Mouse (Mus musculus) hindbrain, embryonic 13.5 days (tissue): ENCODE results near the gene Aff3. TPM values are rescaled to one million over a fixed set of nuclear protein-coding genes. Genes with fewer than 3 reads are reported as not detected.

Experiments used
- ATAC-seq: fragments of 200-750 bp; cut with Nextera tagmentation; 2 replicates; pipeline ENCODE4 v1.8.0; 2017; ENCODE audit warnings: moderate TSS enrichment; ENCODE audit not compliant: low FRiP score
- H3K27ac ChIP-seq: fragments of 300-500 bp; sonication (generic); 2 replicates; pipeline ENCODE4 v1.5.1; 2015; ENCODE audit warnings: inconsistent platforms, mild to moderate bottlenecking, moderate library complexity
- H3K27me3 ChIP-seq: fragments of 300-500 bp; sonication (generic); 2 replicates; pipeline ENCODE4 v1.6.1; 2015; ENCODE audit warnings: mild to moderate bottlenecking, inconsistent platforms
- H3K36me3 ChIP-seq: fragments of 300-500 bp; sonication (generic); 2 replicates; pipeline ENCODE4 v1.6.1; 2015; ENCODE audit warnings: mild to moderate bottlenecking, inconsistent platforms
- H3K4me1 ChIP-seq: fragments of 300-500 bp; sonication (generic); replicated peaks from 2 replicates; pipeline ENCODE4 v1.6.1; 2015; ENCODE audit warnings: inconsistent platforms
- H3K4me2 ChIP-seq: fragments of 300-500 bp; sonication (generic); 2 replicates; pipeline ENCODE4 v1.6.1; 2015; ENCODE audit warnings: inconsistent platforms, mild to moderate bottlenecking, moderate library complexity
- H3K4me3 ChIP-seq: fragments of 300-500 bp; sonication (generic); 2 replicates; pipeline ENCODE4 v1.5.1; 2015; ENCODE audit warnings: mild to moderate bottlenecking, inconsistent platforms
- H3K9ac ChIP-seq: fragments of 300-500 bp; sonication (generic); 2 replicates; pipeline ENCODE4 v1.6.1; 2015; ENCODE audit warnings: mild to moderate bottlenecking, inconsistent platforms
- H3K9me3 ChIP-seq: fragments of 300-500 bp; sonication (generic); 2 replicates; pipeline ENCODE4 v1.6.1; 2016; ENCODE audit warnings: inconsistent platforms
- WGBS: fragments of 180-500 bp; shearing (Covaris S2); methylation state at CpG from one replicate; pipeline ENCODE4 v1.1.7; 2015; 5-methylcytosine and 5-hydroxymethylcytosine counted together
- polyA plus RNA-seq: library from polyadenylated mRNA; unstranded; fragments of >200 nt; fragmentation: Nextera tagmentation; extraction: Ambion mirVana; gene quantifications from 2 replicates; pipeline ENCODE4 v1.2.1, GENCODE M21; 2015

The Aff3 gene
- polyA plus RNA-seq, 1 experiment from 2014 or later, result 19.0 TPM

DNA sequence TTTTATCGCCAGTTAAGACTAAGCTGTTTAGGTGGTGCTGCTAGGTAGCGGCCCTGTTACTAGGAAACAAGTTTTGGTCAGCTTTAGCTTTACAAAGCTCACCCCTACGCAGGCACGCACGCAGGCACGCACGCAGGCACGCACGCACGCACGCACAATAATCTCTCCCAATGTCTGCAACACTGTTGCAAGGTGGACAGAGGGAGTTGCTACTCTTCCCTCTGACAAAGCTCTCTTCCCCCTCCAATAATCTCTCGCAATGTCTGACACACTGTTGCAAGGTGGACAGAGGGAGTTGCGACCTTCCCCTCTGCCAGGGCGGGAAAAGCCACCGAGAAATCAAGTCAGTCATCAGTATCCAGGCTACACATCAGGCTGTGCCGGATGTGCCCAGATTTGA, 425.2 kb downstream of the Aff3 start:
- peaks cover 11% of the 10 kb centered on the region for H3K4me1 ChIP-seq
- no peaks in the 10 kb centered on the region for H3K9me3 ChIP-seq
- H3K36me3 ChIP-seq, result no peaks in the 10 kb centered on the region
- no peak for ATAC-seq
- 94% methylated on average over 16 of the region's 16 CpGs for WGBS
- no peaks in the 10 kb centered on the region for H3K27me3 ChIP-seq
- H3K27ac ChIP-seq, result no peak overlapping the region
- H3K4me2 ChIP-seq, result no peak overlapping the region
- H3K9ac ChIP-seq, result no peak overlapping the region
- H3K4me3 ChIP-seq, result no peak overlapping the region

DNA sequence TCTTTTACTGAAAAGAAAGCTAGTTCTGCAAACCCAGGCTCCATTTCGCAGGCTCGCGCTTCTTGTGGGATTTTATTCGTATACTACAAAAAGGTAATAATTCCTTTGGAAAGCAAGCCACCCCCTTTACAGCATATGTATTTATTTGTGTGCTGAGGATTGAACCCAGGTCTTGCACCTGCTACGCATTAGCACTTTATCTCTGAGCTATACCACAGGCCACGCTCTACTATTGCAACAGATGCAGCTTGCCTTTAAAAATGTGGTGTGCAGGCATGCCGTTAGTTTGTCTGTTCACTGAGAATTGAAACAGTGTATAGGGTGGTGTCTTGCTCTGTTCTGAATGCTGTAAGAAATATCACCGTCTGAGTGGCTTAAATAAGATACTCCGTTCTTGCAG, 426.9 kb downstream of the Aff3 start:
- no peak overlapping the region for H3K4me3 ChIP-seq
- WGBS, result 90% methylated on average over 9 of the region's 9 CpGs
- H3K27me3 ChIP-seq, result no peaks in the 10 kb centered on the region
- H3K4me1 ChIP-seq, result peaks cover 11% of the 10 kb centered on the region
- no peak overlapping the region for H3K4me2 ChIP-seq
- no peak for ATAC-seq
- no peaks in the 10 kb centered on the region for H3K36me3 ChIP-seq
- no peak overlapping the region for H3K9ac ChIP-seq
- peak overlapping the region; percentile 73 for H3K27ac ChIP-seq
- H3K9me3 ChIP-seq, result no peaks in the 10 kb centered on the region

DNA sequence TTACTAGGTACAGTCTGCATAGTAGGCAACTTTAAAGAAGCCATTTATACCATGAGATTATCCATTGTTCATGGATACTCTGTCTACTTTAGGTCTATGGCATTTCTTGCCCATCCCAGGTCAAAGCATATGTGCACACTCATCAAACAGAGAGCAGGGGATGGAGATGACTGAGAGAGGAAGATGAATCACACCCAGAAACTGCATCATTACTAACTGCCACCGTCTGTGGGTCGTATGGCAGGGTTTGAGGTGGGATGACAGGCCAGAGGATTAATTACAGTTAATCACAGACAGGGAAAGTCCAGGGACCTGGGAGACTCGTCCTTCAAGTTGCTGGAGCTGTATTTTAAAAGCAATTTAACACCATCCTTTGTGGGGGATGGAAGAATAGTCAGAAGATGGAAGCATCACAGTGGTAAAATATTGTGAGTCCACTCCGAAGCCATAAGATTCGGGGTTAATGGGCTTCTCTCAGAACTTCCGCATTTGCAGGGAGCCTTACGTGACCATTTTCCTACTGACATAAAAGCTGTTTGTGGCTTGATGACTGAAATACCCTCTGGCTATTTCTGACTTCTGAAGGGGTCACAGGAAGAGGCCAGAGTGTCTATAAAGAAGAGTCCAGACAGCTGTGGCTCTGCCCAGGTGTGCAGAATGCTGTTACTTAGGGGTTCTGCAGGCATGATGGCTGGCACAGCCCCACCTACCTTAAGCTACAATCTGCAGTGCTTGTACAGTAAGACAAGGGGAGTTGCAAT, 427.5 kb downstream of the Aff3 start:
- Histone ChIP-seq H3K27me3 (no peaks in the 10 kb centered on the region), H3K4me3 (no peak overlapping the region), H3K36me3 (no peaks in the 10 kb centered on the region), H3K4me2 (no peak overlapping the region), H3K9me3 (no peaks in the 10 kb centered on the region), H3K27ac (peak overlapping the region; percentile 73), H3K9ac (no peak overlapping the region), H3K4me1 (peaks cover 11% of the 10 kb centered on the region)
- no peak for ATAC-seq
- WGBS, result 63% methylated on average over 7 of the region's 7 CpGs

DNA sequence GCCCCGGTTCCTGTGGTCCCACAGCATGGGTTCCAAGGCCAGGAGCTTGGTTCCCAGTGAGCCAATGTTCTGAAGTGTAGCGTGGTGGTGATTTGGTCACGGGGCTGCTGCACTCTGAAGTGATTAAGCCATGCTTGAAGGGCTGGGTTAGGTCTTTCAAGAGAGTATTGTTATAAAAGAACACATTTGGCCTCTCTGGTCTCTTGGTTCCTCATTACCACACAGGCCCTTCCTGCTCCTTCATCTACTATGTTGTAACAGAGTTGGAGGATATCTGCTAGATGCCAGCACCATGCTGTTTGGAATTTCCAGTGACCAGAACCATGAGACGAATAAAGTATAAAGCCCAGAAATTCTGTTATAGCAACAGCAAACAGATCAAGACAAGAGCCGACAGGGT, 431.6 kb downstream of the Aff3 start:
- Histone ChIP-seq H3K9me3 (peaks cover 2% of the 10 kb centered on the region; the same call in 1 of the 2 replicates), H3K9ac (no peak overlapping the region), H3K4me3 (no peak overlapping the region), H3K27me3 (no peaks in the 10 kb centered on the region), H3K36me3 (peaks cover 7% of the 10 kb centered on the region; the same call in 1 of the 2 replicates), H3K27ac (no peak overlapping the region), H3K4me1 (peaks cover 11% of the 10 kb centered on the region), H3K4me2 (no peak overlapping the region)
- no peak for ATAC-seq
- WGBS, result 89% methylated on average over 5 of the region's 5 CpGs

DNA sequence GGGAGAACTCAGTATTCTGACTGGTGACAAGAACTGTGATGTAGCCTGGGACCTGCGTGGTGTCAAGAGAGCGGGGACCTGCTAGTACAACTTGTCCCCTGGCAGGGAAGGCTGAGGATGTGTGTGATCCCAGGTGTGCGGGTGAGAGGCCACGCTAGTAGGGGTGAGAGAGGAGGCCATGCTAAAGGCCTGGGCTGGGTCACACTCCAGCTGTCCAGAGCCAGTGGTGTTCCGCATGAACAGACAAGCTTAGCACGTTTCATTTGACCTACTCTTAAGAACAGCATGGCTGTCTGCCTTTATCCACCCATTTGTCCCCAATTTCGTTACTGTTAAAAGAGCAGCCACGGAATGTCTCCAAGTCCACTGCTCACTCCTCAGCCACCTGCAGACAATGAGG, 434.7 kb downstream of the Aff3 start:
- Histone ChIP-seq H3K4me3 (no peak overlapping the region), H3K4me1 (no peaks in the 10 kb centered on the region), H3K27ac (no peak overlapping the region), H3K4me2 (no peak overlapping the region), H3K36me3 (peaks cover 25% of the 10 kb centered on the region), H3K9ac (no peak overlapping the region), H3K27me3 (no peaks in the 10 kb centered on the region), H3K9me3 (peaks cover 22% of the 10 kb centered on the region)
- 82% methylated on average over 8 of the region's 8 CpGs for WGBS
- ATAC-seq, result no peak

DNA sequence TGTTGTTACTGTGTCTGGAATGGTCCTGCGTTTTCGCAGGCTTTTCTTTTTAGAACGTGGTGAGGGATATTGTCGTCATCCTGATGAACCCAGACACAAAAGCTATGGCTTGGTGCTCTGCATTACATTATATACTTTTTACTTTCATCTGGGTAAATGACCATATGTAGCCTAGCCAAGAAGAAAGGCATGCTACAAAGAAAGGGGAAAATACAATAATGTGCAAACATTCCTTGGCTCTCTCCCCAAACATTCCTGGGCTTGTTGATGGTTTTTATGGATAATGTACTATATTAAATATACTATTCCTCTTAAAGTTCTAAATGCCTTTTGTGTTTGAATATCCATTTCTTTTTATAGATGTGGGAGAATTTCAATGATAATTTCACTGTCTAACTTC, 435.9 kb downstream of the Aff3 start:
- no peaks in the 10 kb centered on the region for H3K4me1 ChIP-seq
- H3K9ac ChIP-seq, result no peak overlapping the region
- no peak overlapping the region for H3K4me3 ChIP-seq
- ATAC-seq, result no peak
- WGBS, result 96% methylated on average over 4 of the region's 4 CpGs
- H3K36me3 ChIP-seq, result peaks cover 36% of the 10 kb centered on the region
- H3K27ac ChIP-seq, result no peak overlapping the region
- H3K27me3 ChIP-seq, result no peaks in the 10 kb centered on the region
- H3K9me3 ChIP-seq, result peaks cover 34% of the 10 kb centered on the region
- H3K4me2 ChIP-seq, result no peak overlapping the region

DNA sequence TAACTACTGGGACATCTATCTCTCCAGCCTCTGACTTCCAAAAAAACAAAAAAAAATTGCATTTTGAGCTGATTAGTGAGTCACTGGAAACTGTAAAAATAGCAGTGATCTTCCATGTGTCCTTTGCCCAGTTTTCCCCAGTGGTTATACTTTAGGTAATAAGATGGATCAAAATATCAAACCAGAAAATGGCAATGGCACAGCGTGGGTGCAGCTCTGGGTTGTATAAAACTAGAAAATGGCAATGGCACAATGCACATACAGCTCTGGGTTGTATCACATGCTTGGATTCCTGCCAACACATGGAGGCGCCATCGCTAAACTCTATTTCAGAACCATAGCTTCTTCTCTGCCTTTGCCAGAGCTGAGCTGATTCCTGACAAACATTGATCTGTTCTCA, 439.6 kb downstream of the Aff3 start:
- ATAC-seq, result no peak
- Histone ChIP-seq H3K36me3 (peaks cover 52% of the 10 kb centered on the region), H3K27ac (no peak overlapping the region), H3K9me3 (peaks cover 40% of the 10 kb centered on the region), H3K27me3 (no peaks in the 10 kb centered on the region), H3K9ac (no peak overlapping the region), H3K4me1 (no peaks in the 10 kb centered on the region), H3K4me3 (no peak overlapping the region), H3K4me2 (no peak overlapping the region)
- WGBS, result 92% methylated on average over 3 of the region's 3 CpGs

DNA sequence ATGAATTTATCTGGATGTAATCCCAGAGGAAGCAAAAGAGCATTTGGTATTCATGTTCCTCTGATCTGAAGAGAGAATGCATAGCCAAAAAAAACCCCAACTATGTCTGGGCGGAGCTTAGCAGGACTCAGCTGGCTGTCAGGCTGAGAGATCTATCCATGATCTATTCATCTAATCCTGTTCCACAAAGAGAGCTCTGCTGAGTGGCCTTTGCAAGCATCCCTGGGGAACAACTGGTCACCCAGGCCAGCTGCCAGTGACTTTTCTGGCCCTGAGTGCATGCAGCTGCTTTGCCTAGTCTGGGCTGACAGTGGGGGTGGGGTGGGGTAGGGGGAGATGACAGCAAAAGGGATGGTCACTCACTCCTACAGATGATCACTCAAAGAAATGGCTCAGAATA, 442.6 kb downstream of the Aff3 start:
- no peaks in the 10 kb centered on the region for H3K27me3 ChIP-seq
- no peaks in the 10 kb centered on the region for H3K4me1 ChIP-seq
- H3K4me3 ChIP-seq, result no peak overlapping the region
- ATAC-seq, result no peak
- H3K36me3 ChIP-seq, result peaks cover 50% of the 10 kb centered on the region
- peaks cover 32% of the 10 kb centered on the region for H3K9me3 ChIP-seq
- H3K27ac ChIP-seq, result no peak overlapping the region
- H3K9ac ChIP-seq, result no peak overlapping the region
- no peak overlapping the region for H3K4me2 ChIP-seq
- WGBS, result 64% methylated on average over 1 of the region's 1 CpGs

DNA sequence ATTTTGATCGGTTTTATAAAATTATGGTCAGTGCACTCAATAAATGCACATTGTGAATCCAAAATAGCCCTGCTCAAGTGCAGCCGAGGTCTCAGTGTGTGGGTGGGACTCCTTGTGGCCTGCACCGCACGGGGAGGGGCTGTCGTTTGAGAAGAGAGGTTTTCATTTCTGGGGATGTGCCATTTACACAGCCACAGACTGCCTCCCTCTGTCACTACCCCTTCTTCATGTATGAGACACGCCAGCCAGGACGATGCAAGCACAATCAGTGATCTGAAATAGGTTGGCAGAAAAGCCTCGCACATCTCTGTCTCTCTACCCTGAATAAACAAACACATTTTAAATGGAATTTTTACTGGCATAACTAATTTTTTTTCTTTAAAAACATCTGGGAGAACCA, 443.3 kb downstream of the Aff3 start:
- no peak overlapping the region for H3K4me2 ChIP-seq
- peaks cover 28% of the 10 kb centered on the region for H3K9me3 ChIP-seq
- H3K27me3 ChIP-seq, result no peaks in the 10 kb centered on the region
- no peak overlapping the region for H3K27ac ChIP-seq
- peaks cover 52% of the 10 kb centered on the region for H3K36me3 ChIP-seq
- 87% methylated on average over 8 of the region's 8 CpGs for whole genome bisulfite sequencing
- H3K4me3 ChIP-seq, result no peak overlapping the region
- H3K4me1 ChIP-seq, result no peaks in the 10 kb centered on the region
- no peak overlapping the region for H3K9ac ChIP-seq
- no peak for ATAC-seq

DNA sequence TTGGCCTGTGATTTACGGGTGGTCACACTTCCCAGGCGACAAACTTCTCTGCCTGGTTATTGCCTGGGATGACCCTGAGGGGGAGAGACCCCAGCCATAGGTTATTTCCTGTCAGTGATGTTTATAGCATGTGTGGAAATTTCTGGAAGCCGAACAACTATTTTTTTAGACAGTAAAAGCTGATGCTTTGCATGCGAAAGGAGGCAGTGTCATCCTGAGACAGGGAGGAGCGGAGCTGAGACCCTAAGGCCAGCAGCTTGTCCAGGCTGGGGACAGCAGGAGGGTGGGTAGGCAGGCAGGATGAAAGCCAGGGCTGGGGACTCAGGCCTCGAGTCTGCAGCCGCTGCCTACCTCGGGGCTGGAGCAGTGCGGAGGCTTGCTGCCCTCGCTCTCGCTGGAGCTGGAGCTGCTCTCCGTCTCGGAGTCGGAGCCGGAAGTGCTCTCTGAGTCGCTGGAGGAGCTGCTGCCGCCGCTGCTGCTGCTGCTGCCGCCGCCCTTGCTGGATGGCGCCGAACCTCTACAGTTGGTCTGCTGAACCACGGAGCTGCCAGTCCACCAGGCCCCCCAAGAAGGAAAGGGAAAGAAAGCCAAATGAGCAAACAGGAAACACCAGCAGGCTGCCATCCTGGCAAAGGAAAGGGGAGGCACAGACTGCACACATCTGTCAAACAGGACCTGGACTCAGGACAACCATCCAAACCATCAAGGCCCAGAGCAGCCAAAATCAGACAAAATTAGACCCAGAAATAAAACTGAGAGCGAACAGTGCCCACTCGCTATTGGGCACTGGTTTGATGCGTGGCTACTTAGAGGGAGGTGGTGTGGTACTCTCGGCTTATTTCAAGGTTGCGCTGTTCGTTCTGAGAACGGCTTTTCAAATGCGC, 446.6 kb downstream of the Aff3 start:
- no peak overlapping the region for H3K9ac ChIP-seq

DNA sequence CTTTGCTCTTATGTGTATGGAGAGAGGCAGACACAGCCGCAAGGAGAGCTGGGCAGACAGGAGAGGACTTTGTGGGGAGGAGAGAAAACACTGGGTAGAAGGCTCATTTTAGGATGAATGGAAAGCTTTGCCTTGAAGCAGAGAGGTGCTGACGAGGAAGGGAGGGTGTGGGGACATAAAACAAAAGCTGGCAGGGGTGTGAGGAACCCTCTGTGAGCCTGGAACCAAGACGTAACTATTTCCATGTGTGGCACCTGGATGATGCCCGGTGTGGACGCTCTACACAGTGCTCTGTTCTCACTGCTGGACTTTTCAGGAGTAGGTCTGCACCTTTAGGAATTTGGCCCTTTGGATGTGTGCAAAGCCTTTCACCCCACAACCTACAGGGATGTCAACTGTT, 447.7 kb downstream of the Aff3 start:
- no peak overlapping the region for H3K9ac ChIP-seq
- no peaks in the 10 kb centered on the region for H3K27me3 ChIP-seq
- H3K4me3 ChIP-seq, result no peak overlapping the region
- H3K4me2 ChIP-seq, result no peak overlapping the region
- H3K9me3 ChIP-seq, result no peaks in the 10 kb centered on the region
- 83% methylated on average over 5 of the region's 5 CpGs for WGBS
- peaks cover 26% of the 10 kb centered on the region for H3K36me3 ChIP-seq
- H3K27ac ChIP-seq, result no peak overlapping the region
- H3K4me1 ChIP-seq, result 0 out of 2 replicates have a peak, but pooled peaks cover 6% of the 10 kb centered on the region
- ATAC-seq, result no peak

More for the DNA sequence above, 446.6 kb downstream of the Aff3 start:
- no peaks in the 10 kb centered on the region; the same call in 1 of the 2 replicates for H3K9me3 ChIP-seq
- no peak for ATAC-seq
- H3K27ac ChIP-seq, result no peak overlapping the region
- H3K27me3 ChIP-seq, result no peaks in the 10 kb centered on the region
- no peak overlapping the region for H3K4me3 ChIP-seq
- H3K36me3 ChIP-seq, result peaks cover 33% of the 10 kb centered on the region
- H3K4me1 ChIP-seq, result 0 out of 2 replicates have a peak, but pooled peaks cover 6% of the 10 kb centered on the region
- no peak overlapping the region for H3K4me2 ChIP-seq
- WGBS, result 76% methylated on average over 31 of the region's 31 CpGs

DNA sequence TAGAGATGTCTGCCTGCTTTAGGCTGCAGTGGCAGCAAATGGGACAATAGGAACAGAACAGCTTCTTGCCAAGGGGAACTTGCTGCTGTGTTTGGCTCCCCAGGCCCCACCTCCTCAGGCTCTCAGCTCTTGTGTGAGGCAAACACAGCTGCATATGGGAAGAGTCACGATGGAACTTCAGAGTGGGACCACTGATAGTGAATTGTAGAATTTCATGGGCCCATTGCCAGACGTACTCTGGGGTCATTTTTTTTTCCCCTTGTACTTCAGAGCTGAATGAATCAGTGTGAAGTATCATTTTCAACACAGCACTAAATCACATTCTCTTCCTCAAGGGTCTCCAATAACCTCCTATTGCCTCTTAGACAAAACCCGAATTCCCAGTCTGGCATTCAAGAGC, 451.4 kb downstream of the Aff3 start:
- 46% methylated on average over 3 of the region's 3 CpGs for WGBS
- H3K36me3 ChIP-seq, result peaks cover 38% of the 10 kb centered on the region
- H3K27me3 ChIP-seq, result no peaks in the 10 kb centered on the region
- no peak overlapping the region for H3K4me3 ChIP-seq
- ATAC-seq, result no peak
- no peak overlapping the region for H3K9ac ChIP-seq
- H3K9me3 ChIP-seq, result no peaks in the 10 kb centered on the region
- H3K4me1 ChIP-seq, result 0 out of 2 replicates have a peak, but pooled peaks cover 14% of the 10 kb centered on the region
- no peak overlapping the region for H3K27ac ChIP-seq
- no peak overlapping the region for H3K4me2 ChIP-seq
